Mouse (Mus musculus) cerebellum, postnatal 4 days (tissue): ENCODE data around the gene Arid1b.

Experiments used
- DNase-seq, 2 experiments: peaks; one replicate each; pipeline ENCODE4 v3.0.0; 2022; ENCODE audit warnings: low spot score in 2 of 2, mixed read lengths in 1 of 2

The Arid1b gene

GRCm38 (mm10) chr17:5056654-5057053, 62.5 kb downstream of the Arid1b start:
- DNase-seq = no peak

GRCm38 (mm10) chr17:5057286-5057685, 63.2 kb downstream of the Arid1b start:
- DNase-seq = no peak

- peak in 1 of 2 experiments; percentile 52 for DNase-seq
These were observed 64.0 kb downstream of the Arid1b start for GRCm38 (mm10) chr17:5057944-5058720.

GRCm38 (mm10) chr17:5059092-5059601, 65.0 kb downstream of the Arid1b start:
- DNase-seq = no peak

GRCm38 (mm10) chr17:5060515-5061084, 66.5 kb downstream of the Arid1b start:
- DNase-seq = no peak

- DNase-seq = no peak
These were observed 67.1 kb downstream of the Arid1b start for GRCm38 (mm10) chr17:5061183-5061582.

GRCm38 (mm10) chr17:5061593-5061992, 67.5 kb downstream of the Arid1b start:
- DNase-seq = no peak

- no peak for DNase-seq
These were observed 69.5 kb downstream of the Arid1b start for GRCm38 (mm10) chr17:5063471-5064176.

GRCm38 (mm10) chr17:5064777-5065176, 70.6 kb downstream of the Arid1b start:
- no peak for DNase-seq

- no peak for DNase-seq
These were observed 71.1 kb downstream of the Arid1b start for GRCm38 (mm10) chr17:5065270-5065669.

- no peak for DNase-seq
These were observed 72.7 kb downstream of the Arid1b start for GRCm38 (mm10) chr17:5066835-5067234.

GRCm38 (mm10) chr17:5067264-5067663, 73.1 kb downstream of the Arid1b start:
- DNase-seq = no peak

- DNase-seq = no peak
These were observed 76.3 kb downstream of the Arid1b start for GRCm38 (mm10) chr17:5070399-5070798.

- no peak for DNase-seq
These were observed 78.4 kb downstream of the Arid1b start for GRCm38 (mm10) chr17:5072539-5072938.

GRCm38 (mm10) chr17:5074752-5075506, 80.8 kb downstream of the Arid1b start:
- no peak for DNase-seq

GRCm38 (mm10) chr17:5077996-5078395, 83.9 kb downstream of the Arid1b start:
- no peak for DNase-seq

GRCm38 (mm10) chr17:5078576-5078975, 84.4 kb downstream of the Arid1b start:
- DNase-seq = no peak

- DNase-seq = no peak
These were observed 86.8 kb downstream of the Arid1b start for GRCm38 (mm10) chr17:5080884-5081419.

- no peak for DNase-seq
These were observed 88.1 kb downstream of the Arid1b start for GRCm38 (mm10) chr17:5082274-5082673.

- no peak for DNase-seq
These were observed 89.4 kb downstream of the Arid1b start for GRCm38 (mm10) chr17:5083497-5083896.

- DNase-seq = peak in 1 of 2 experiments; percentile 48
These were observed 90.0 kb downstream of the Arid1b start for GRCm38 (mm10) chr17:5084139-5084538.
